Mouse (Mus musculus) liver, embryonic 12.5 days (tissue): ENCODE data around the gene Dgkb. TPM values are rescaled to one million over a fixed set of nuclear protein-coding genes. Genes with fewer than 3 reads are reported as not detected.

Source experiments
- ATAC-seq: fragments of 200-750 bp; cut with Nextera tagmentation; 2 replicates; pipeline ENCODE4 v1.8.0; 2017; ENCODE audit warnings: moderate number of reproducible peaks, mild to moderate bottlenecking, moderate library complexity
- H3K27ac ChIP-seq: fragments of 300-500 bp; sonication (generic); 2 replicates; pipeline ENCODE4 v1.5.1; 2016; ENCODE audit warnings: mild to moderate bottlenecking
- H3K27me3 ChIP-seq: fragments of 300-500 bp; sonication (generic); replicated peaks from 2 replicates; pipeline ENCODE4 v1.6.1; 2016; ENCODE audit warnings: mild to moderate bottlenecking, moderate library complexity
- H3K36me3 ChIP-seq: fragments of 300-500 bp; sonication (generic); 2 replicates; pipeline ENCODE4 v1.6.1; 2016; ENCODE audit warnings: mild to moderate bottlenecking, moderate library complexity
- H3K4me1 ChIP-seq: fragments of 300-500 bp; sonication (generic); 2 replicates; pipeline ENCODE4 v1.6.1; 2016
- H3K4me2 ChIP-seq: fragments of 300-500 bp; sonication (generic); 2 replicates; pipeline ENCODE4 v1.6.1; 2016; ENCODE audit warnings: mild to moderate bottlenecking, moderate library complexity
- H3K4me3 ChIP-seq: fragments of 300-500 bp; sonication (generic); 2 replicates; pipeline ENCODE4 v1.5.1; 2016; ENCODE audit warnings: mild to moderate bottlenecking, moderate library complexity
- H3K9ac ChIP-seq: fragments of 300-500 bp; sonication (generic); 2 replicates; pipeline ENCODE4 v1.6.1; 2016; ENCODE audit warnings: mild to moderate bottlenecking, moderate library complexity
- H3K9me3 ChIP-seq: fragments of 300-500 bp; sonication (generic); replicated peaks from 2 replicates; pipeline ENCODE4 v1.6.1; 2016; ENCODE audit warnings: mild to moderate bottlenecking, moderate library complexity
- WGBS: fragments of 180-500 bp; shearing (Covaris S2); methylation state at CpG from one replicate; pipeline ENCODE4 v1.1.7; 2016; ENCODE audit not compliant: insufficient replicate concordance; 5-methylcytosine and 5-hydroxymethylcytosine counted together
- polyA plus RNA-seq: library from polyadenylated mRNA; unstranded; fragments of >200 nt; fragmentation: Nextera tagmentation; extraction: Ambion mirVana; gene quantifications from 2 replicates; pipeline ENCODE4 v1.2.1, GENCODE M21; 2016

Dgkb gene
- polyA plus RNA-seq, 1 experiment from 2014 or later: 0.07 TPM

GRCm38 (mm10) chr12:37888591-37888990 is 71.1 kb downstream of the Dgkb start:
- H3K4me1 ChIP-seq: no peaks in the 10 kb centered on the region
- ATAC-seq: no peak
- no peaks in the 10 kb centered on the region for H3K27me3 ChIP-seq
- H3K36me3 ChIP-seq: no peaks in the 10 kb centered on the region
- H3K27ac ChIP-seq: no peak overlapping the region
- no peak overlapping the region for H3K9ac ChIP-seq
- H3K9me3 ChIP-seq: no peaks in the 10 kb centered on the region
- no peak overlapping the region for H3K4me3 ChIP-seq
- no peak overlapping the region for H3K4me2 ChIP-seq

DNA sequence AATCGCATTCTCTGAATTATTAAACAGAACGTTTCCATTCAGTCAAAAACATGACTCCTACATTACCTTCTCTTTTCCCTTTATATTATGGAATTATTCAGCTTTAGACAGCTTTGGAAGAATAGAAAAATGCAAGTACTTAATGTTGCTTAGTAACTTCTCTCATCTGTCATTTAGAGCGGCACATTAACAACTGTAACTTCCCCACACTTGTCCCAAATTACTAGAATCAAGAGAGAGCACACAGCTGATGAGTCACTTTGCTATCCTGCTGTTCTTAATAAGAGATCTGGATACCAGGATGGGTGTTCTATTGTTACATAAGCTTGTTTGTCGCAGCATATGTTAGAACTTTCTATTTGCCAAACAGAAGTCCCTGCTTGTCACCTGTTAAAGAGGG is 71.9 kb downstream of the Dgkb start:
- 74% methylated on average over 4 of the region's 4 CpGs for WGBS
- Histone ChIP-seq H3K27me3 (no peaks in the 10 kb centered on the region), H3K4me3 (no peak overlapping the region), H3K9me3 (no peaks in the 10 kb centered on the region), H3K4me1 (no peaks in the 10 kb centered on the region), H3K27ac (no peak overlapping the region), H3K9ac (no peak overlapping the region), H3K4me2 (no peak overlapping the region), H3K36me3 (no peaks in the 10 kb centered on the region)
- ATAC-seq: no peak

DNA sequence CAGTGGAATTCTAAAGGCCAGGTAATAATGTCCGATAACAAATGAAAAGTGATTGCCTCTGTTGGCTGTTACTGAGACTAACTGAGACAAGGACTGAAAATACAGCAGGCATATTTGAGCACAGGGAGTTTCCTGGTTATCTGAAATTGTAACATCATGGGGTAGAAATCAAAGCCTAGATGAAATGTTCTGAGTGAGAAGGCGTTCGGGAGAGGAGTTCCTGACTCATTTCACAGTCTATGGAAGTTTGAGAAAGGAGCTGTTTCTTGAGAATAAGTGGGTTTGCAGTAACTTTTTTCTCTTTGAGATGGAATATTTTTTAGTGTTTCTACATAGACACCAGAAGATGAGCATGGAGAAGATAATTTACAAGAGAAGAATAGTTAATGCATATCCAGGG is 73.8 kb downstream of the Dgkb start:
- Histone ChIP-seq H3K9me3 (no peaks in the 10 kb centered on the region), H3K36me3 (no peaks in the 10 kb centered on the region), H3K4me3 (no peak overlapping the region), H3K4me1 (no peaks in the 10 kb centered on the region), H3K9ac (no peak overlapping the region), H3K4me2 (no peak overlapping the region), H3K27ac (no peak overlapping the region), H3K27me3 (no peaks in the 10 kb centered on the region)
- no peak for ATAC-seq
- 74% methylated on average over 3 of the region's 3 CpGs for WGBS

DNA sequence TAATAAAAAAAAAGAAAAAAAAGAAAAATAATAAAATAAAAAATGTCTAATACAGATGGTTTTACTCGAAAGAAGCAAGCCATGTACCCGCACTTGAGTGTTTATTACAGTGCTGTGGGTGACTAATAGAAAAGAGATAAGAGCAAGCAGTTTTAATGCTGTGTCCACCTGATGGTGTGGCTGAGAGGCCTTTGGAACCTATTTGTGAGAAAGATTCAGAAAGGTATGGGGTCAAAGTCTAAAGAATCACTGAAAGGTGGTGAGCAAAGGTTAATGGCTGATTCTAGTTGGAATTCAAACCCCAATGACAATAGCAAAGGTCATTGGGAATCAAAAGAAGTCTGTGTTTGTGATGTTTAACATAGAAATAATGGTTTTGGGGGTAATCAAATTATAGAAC is 124.6 kb downstream of the Dgkb start:
- H3K27me3 ChIP-seq: no peaks in the 10 kb centered on the region
- 74% methylated on average over 2 of the region's 2 CpGs for WGBS
- no peaks in the 10 kb centered on the region for H3K9me3 ChIP-seq
- no peak overlapping the region for H3K27ac ChIP-seq
- ATAC-seq: no peak
- H3K4me3 ChIP-seq: no peak overlapping the region
- no peak overlapping the region for H3K9ac ChIP-seq
- H3K4me1 ChIP-seq: no peaks in the 10 kb centered on the region
- no peaks in the 10 kb centered on the region for H3K36me3 ChIP-seq
- no peak overlapping the region for H3K4me2 ChIP-seq

- Histone ChIP-seq H3K9me3 (no peaks in the 10 kb centered on the region), H3K4me1 (no peaks in the 10 kb centered on the region), H3K9ac (no peak overlapping the region), H3K4me3 (no peak overlapping the region), H3K27ac (no peak overlapping the region), H3K4me2 (no peak overlapping the region), H3K36me3 (no peaks in the 10 kb centered on the region), H3K27me3 (no peaks in the 10 kb centered on the region)
- ATAC-seq: no peak
- 61% methylated on average over 4 of the region's 4 CpGs for WGBS
These were observed 138.7 kb downstream of the Dgkb start for GRCm38 (mm10) chr12:37956193-37956592.

DNA sequence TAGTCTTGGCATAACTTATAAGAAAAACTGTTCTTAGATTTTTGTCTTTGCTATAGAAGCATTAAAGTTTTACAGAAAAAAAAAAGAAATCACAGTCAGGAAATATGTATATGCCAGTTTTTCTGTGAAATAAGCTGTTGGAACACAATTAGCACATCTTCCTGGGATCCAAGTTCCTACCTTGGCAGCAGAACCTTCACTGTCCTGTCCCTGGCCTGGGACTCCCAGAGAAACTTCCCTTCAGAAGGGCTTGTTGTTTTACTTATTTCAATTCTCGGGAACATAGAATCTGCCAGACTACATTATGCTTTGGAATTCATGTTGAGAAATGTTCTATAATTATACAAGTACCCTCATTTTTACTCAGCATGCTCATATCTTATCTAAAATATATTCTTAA is 154.0 kb downstream of the Dgkb start:
- ATAC-seq: no peak
- H3K4me3 ChIP-seq: no peak overlapping the region
- H3K9me3 ChIP-seq: no peaks in the 10 kb centered on the region
- H3K27me3 ChIP-seq: no peaks in the 10 kb centered on the region
- H3K4me2 ChIP-seq: no peak overlapping the region
- no peaks in the 10 kb centered on the region for H3K36me3 ChIP-seq
- no peak overlapping the region for H3K27ac ChIP-seq
- 51% methylated on average over 1 of the region's 1 CpGs for WGBS
- H3K9ac ChIP-seq: no peak overlapping the region
- H3K4me1 ChIP-seq: no peaks in the 10 kb centered on the region

- Histone ChIP-seq H3K4me2 (no peak overlapping the region), H3K27ac (no peak overlapping the region), H3K27me3 (no peaks in the 10 kb centered on the region), H3K9ac (no peak overlapping the region), H3K4me1 (no peaks in the 10 kb centered on the region), H3K36me3 (no peaks in the 10 kb centered on the region), H3K9me3 (no peaks in the 10 kb centered on the region), H3K4me3 (no peak overlapping the region)
- ATAC-seq: no peak
- 49% methylated on average over 2 of the region's 2 CpGs for WGBS
These were observed 161.1 kb downstream of the Dgkb start for GRCm38 (mm10) chr12:37978498-37979187.

DNA sequence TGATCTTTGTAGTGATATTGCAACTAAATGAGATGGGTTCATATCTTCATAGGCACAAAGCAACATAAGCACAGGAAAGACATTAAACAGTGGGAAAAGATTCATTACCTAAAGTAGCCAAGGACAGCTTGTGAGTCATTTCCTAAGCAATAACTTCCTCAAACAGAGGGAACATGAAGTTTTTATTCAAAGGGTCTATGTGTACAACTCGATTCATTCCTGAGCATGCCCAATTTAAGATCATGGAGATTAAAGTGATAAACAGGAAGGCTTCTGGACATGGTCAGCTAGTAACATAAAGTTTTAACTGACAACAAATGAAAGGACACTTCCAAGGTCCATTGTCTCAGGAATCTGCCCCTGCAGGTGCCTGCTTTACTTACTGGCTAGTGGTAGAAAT is 167.8 kb downstream of the Dgkb start:
- Histone ChIP-seq H3K9me3 (no peaks in the 10 kb centered on the region), H3K27ac (no peak overlapping the region), H3K4me1 (no peaks in the 10 kb centered on the region), H3K36me3 (no peaks in the 10 kb centered on the region), H3K27me3 (no peaks in the 10 kb centered on the region), H3K4me2 (no peak overlapping the region), H3K4me3 (no peak overlapping the region), H3K9ac (no peak overlapping the region)
- 36% methylated on average over 1 of the region's 1 CpGs for WGBS
- ATAC-seq: no peak

GRCm38 (mm10) chr12:37988066-37988591 is 170.6 kb downstream of the Dgkb start:
- no peak for ATAC-seq
- WGBS: 57% methylated on average over 1 of the region's 1 CpGs
- H3K27ac ChIP-seq: no peak overlapping the region
- H3K9me3 ChIP-seq: no peaks in the 10 kb centered on the region
- no peaks in the 10 kb centered on the region for H3K36me3 ChIP-seq
- H3K4me1 ChIP-seq: no peaks in the 10 kb centered on the region
- H3K4me3 ChIP-seq: no peak overlapping the region
- no peak overlapping the region for H3K9ac ChIP-seq
- H3K27me3 ChIP-seq: no peaks in the 10 kb centered on the region
- H3K4me2 ChIP-seq: no peak overlapping the region

- ATAC-seq: no peak
These were observed 175.7 kb downstream of the Dgkb start for GRCm38 (mm10) chr12:37993221-37993620.

DNA sequence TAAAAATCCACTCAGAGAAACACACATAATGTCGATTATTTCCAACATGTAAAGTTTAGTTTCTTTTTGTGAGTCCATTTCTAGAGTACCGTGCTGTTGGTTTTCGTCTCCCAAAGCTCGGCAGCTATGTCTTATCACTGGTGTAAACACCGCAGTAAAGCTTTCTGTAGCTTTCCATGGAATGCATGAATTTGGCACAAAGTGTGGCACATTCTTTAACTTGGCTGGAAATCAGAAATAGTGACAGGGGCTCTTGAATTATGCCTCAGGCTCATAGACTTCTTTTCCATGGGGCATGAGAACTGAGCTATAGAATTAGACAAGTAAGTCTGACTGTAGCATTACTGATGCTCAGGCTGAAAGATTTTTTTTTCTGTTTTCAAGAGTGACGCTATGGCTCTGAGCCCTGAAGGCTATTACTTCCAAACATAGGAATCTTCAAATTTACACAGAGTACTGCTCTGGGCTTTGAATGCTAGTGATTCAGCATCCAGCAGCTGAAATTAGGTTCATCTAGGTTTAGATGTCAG is 179.0 kb downstream of the Dgkb start:
- Histone ChIP-seq H3K4me2 (no peak overlapping the region), H3K4me3 (no peak overlapping the region), H3K27me3 (no peaks in the 10 kb centered on the region), H3K36me3 (no peaks in the 10 kb centered on the region), H3K27ac (no peak overlapping the region), H3K4me1 (no peaks in the 10 kb centered on the region), H3K9me3 (no peaks in the 10 kb centered on the region), H3K9ac (no peak overlapping the region)
- no peak for ATAC-seq
- 74% methylated on average over 6 of the region's 6 CpGs for WGBS

More at GRCm38 (mm10) chr12:37993221-37993620, 175.7 kb downstream of the Dgkb start:
- H3K9ac ChIP-seq: no peak overlapping the region
- H3K4me2 ChIP-seq: no peak overlapping the region
- H3K27ac ChIP-seq: no peak overlapping the region
- H3K27me3 ChIP-seq: no peaks in the 10 kb centered on the region
- H3K4me3 ChIP-seq: no peak overlapping the region
- no peaks in the 10 kb centered on the region for H3K9me3 ChIP-seq
- no peaks in the 10 kb centered on the region for H3K4me1 ChIP-seq
- 66% methylated on average over 1 of the region's 1 CpGs for WGBS
- no peaks in the 10 kb centered on the region for H3K36me3 ChIP-seq

DNA sequence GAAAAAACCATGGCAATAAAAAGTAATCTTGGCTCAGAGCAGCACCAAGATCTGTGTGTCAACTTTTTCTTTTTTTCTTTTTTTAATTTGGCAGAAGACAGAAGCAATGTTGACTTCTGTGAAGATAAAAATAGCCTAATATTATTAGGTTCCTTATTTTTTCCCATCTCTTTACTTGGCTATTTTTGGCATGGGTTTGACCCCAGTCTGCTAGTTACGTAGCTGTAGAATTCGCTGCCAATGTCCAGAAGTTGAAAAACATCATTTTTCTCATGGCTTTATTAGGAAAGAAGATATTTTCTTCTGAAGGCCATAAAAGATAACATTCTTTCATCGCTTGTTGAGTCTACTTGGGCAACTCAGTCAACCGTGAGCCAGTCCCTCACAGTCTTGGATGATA is 200.1 kb downstream of the Dgkb start:
- ATAC-seq: no peak
- Histone ChIP-seq H3K4me3 (no peak overlapping the region), H3K9me3 (no peaks in the 10 kb centered on the region), H3K9ac (no peak overlapping the region), H3K36me3 (no peaks in the 10 kb centered on the region), H3K4me2 (no peak overlapping the region), H3K4me1 (no peaks in the 10 kb centered on the region), H3K27ac (no peak overlapping the region), H3K27me3 (no peaks in the 10 kb centered on the region)
- 72% methylated on average over 4 of the region's 4 CpGs for WGBS

DNA sequence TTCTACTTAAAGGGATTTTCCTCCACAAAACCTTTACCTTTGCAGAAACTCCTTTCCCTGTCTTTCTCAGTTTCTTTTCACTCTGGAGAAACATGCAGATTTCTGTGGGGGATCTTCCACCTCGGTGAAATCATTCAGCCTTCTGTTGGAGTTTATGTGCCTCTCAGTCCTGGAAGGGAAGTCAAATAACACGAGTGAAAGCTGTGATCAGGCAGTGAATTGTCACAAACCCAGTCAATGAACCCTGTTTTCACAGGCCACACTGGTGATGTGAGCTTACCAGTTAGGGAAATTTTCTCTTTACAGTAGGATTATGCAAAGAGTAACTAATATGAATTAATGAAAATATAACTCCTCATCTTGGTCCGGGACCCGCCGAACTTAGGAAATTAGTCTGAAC is 229.7 kb downstream of the Dgkb start:
- no peak overlapping the region for H3K9ac ChIP-seq
- no peak overlapping the region for H3K27ac ChIP-seq
- ATAC-seq: no peak
- H3K4me1 ChIP-seq: no peaks in the 10 kb centered on the region
- no peak overlapping the region for H3K4me3 ChIP-seq
- H3K9me3 ChIP-seq: no peaks in the 10 kb centered on the region
- H3K27me3 ChIP-seq: no peaks in the 10 kb centered on the region
- H3K4me2 ChIP-seq: no peak overlapping the region
- H3K36me3 ChIP-seq: no peaks in the 10 kb centered on the region
- WGBS: 66% methylated on average over 5 of the region's 5 CpGs
